Mouse (Mus musculus): ENCODE measurements around the gene Lbr. TPM values are rescaled to one million over a fixed set of nuclear protein-coding genes. Genes with fewer than 3 reads are reported as not detected.

The Lbr gene
- polyA plus RNA-seq, 1 experiment from 2014 or later, result 24.3 TPM

- no peak for ATAC-seq (ENCODE audit: low read depth)
- H3K4me3 ChIP-seq (ENCODE audit: low read depth, low read length), result no peak overlapping the region
- H3K27me3 ChIP-seq (ENCODE audit: control insufficient read depth, insufficient read depth, low read length), result no peaks in the 10 kb centered on the region
- peaks cover 13% of the 10 kb centered on the region for H3K4me1 ChIP-seq (ENCODE audit: control insufficient read depth, insufficient read depth, low read length)
- 78% methylated on average over 15 of the region's 15 CpGs for WGBS
- no peak overlapping the region for H3K4me2 ChIP-seq (ENCODE audit: low read depth, low read length)
- no peaks in the 10 kb centered on the region for H3K36me3 ChIP-seq (ENCODE audit: control insufficient read depth, insufficient read depth, low read length)
- no peaks in the 10 kb centered on the region for H3K9me3 ChIP-seq (ENCODE audit: control insufficient read depth, low read length)
- no peak overlapping the region for H3K27ac ChIP-seq (ENCODE audit: low read depth, low read length)
- no peak overlapping the region for H3K9ac ChIP-seq (replicated peaks; ENCODE audit: low read depth, low read length)
These were observed 2.2 kb upstream of the Lbr start for GRCm38 (mm10) chr1:181844874-181845547.

- Histone ChIP-seq H3K4me3 (ENCODE audit: low read depth, low read length) (peak overlapping the region; percentile 95), H3K27ac (ENCODE audit: low read depth, low read length) (peak overlapping the region; percentile 89), H3K27me3 (ENCODE audit: control insufficient read depth, insufficient read depth, low read length) (no peaks in the 10 kb centered on the region), H3K9ac (replicated peaks; ENCODE audit: low read depth, low read length) (peak overlapping the region; percentile 86), H3K4me2 (ENCODE audit: low read depth, low read length) (peak overlapping the region; percentile 71), H3K36me3 (ENCODE audit: control insufficient read depth, insufficient read depth, low read length) (no peaks in the 10 kb centered on the region), H3K4me1 (ENCODE audit: control insufficient read depth, insufficient read depth, low read length) (peaks cover 19% of the 10 kb centered on the region), H3K9me3 (ENCODE audit: control insufficient read depth, low read length) (no peaks in the 10 kb centered on the region)
- under 1% methylated on average over 90 of the region's 113 CpGs for WGBS
- peak; percentile 99 for ATAC-seq (ENCODE audit: low read depth)
These were observed 778 bp downstream of the Lbr start for GRCm38 (mm10) chr1:181841864-181842672.

- H3K9me3 ChIP-seq (ENCODE audit: control insufficient read depth, low read length), result no peaks in the 10 kb centered on the region
- peak overlapping the region; percentile 89 for H3K27ac ChIP-seq (ENCODE audit: low read depth, low read length)
- 0 out of 2 replicates have a peak, but pooled peaks have one; percentile 1 for ATAC-seq (ENCODE audit: low read depth)
- peak overlapping the region; percentile 71 for H3K4me2 ChIP-seq (ENCODE audit: low read depth, low read length)
- H3K36me3 ChIP-seq (ENCODE audit: control insufficient read depth, insufficient read depth, low read length), result no peaks in the 10 kb centered on the region
- H3K4me1 ChIP-seq (ENCODE audit: control insufficient read depth, insufficient read depth, low read length), result peaks cover 19% of the 10 kb centered on the region
- WGBS, result under 1% methylated on average over 16 of the region's 16 CpGs
- H3K27me3 ChIP-seq (ENCODE audit: control insufficient read depth, insufficient read depth, low read length), result no peaks in the 10 kb centered on the region
- peak overlapping the region; percentile 95 for H3K4me3 ChIP-seq (ENCODE audit: low read depth, low read length)
- H3K9ac ChIP-seq (replicated peaks; ENCODE audit: low read depth, low read length), result peak overlapping the region; percentile 86
These were observed 1.4 kb downstream of the Lbr start for GRCm38 (mm10) chr1:181841396-181841795.

- H3K9me3 ChIP-seq (ENCODE audit: control insufficient read depth, low read length), result no peaks in the 10 kb centered on the region
- no peaks in the 10 kb centered on the region for H3K27me3 ChIP-seq (ENCODE audit: control insufficient read depth, insufficient read depth, low read length)
- H3K9ac ChIP-seq (replicated peaks; ENCODE audit: low read depth, low read length), result no peak overlapping the region
These were observed 3.0 kb downstream of the Lbr start for GRCm38 (mm10) chr1:181839746-181840366.

GRCm38 (mm10) chr1:181838111-181838510, 4.7 kb downstream of the Lbr start:
- no peak overlapping the region for H3K4me2 ChIP-seq (ENCODE audit: low read depth, low read length)
- peaks cover 18% of the 10 kb centered on the region for H3K36me3 ChIP-seq (ENCODE audit: control insufficient read depth, insufficient read depth, low read length)
- H3K4me3 ChIP-seq (ENCODE audit: low read depth, low read length), result no peak overlapping the region
- H3K27me3 ChIP-seq (ENCODE audit: control insufficient read depth, insufficient read depth, low read length), result no peaks in the 10 kb centered on the region
- no peak overlapping the region for H3K27ac ChIP-seq (ENCODE audit: low read depth, low read length)
- 88% methylated on average over 5 of the region's 5 CpGs for WGBS
- ATAC-seq (ENCODE audit: low read depth), result no peak
- no peaks in the 10 kb centered on the region for H3K9me3 ChIP-seq (ENCODE audit: control insufficient read depth, low read length)
- H3K9ac ChIP-seq (replicated peaks; ENCODE audit: low read depth, low read length), result no peak overlapping the region
- peaks cover 19% of the 10 kb centered on the region for H3K4me1 ChIP-seq (ENCODE audit: control insufficient read depth, insufficient read depth, low read length)

More at GRCm38 (mm10) chr1:181839746-181840366, 3.0 kb downstream of the Lbr start:
- Histone ChIP-seq H3K4me2 (ENCODE audit: low read depth, low read length) (peak overlapping the region; percentile 71), H3K36me3 (ENCODE audit: control insufficient read depth, insufficient read depth, low read length) (peaks cover 12% of the 10 kb centered on the region), H3K4me3 (ENCODE audit: low read depth, low read length) (no peak overlapping the region), H3K4me1 (ENCODE audit: control insufficient read depth, insufficient read depth, low read length) (peaks cover 19% of the 10 kb centered on the region), H3K27ac (ENCODE audit: low read depth, low read length) (no peak overlapping the region)
- ATAC-seq (ENCODE audit: low read depth), result no peak
- WGBS, result 28% methylated on average over 6 of the region's 6 CpGs

- Histone ChIP-seq H3K4me2 (ENCODE audit: low read depth, low read length) (no peak overlapping the region), H3K27ac (ENCODE audit: low read depth, low read length) (no peak overlapping the region), H3K9ac (replicated peaks; ENCODE audit: low read depth, low read length) (no peak overlapping the region), H3K4me3 (ENCODE audit: low read depth, low read length) (no peak overlapping the region), H3K27me3 (ENCODE audit: control insufficient read depth, insufficient read depth, low read length) (no peaks in the 10 kb centered on the region), H3K36me3 (ENCODE audit: control insufficient read depth, insufficient read depth, low read length) (peaks cover 37% of the 10 kb centered on the region), H3K9me3 (ENCODE audit: control insufficient read depth, low read length) (no peaks in the 10 kb centered on the region), H3K4me1 (ENCODE audit: control insufficient read depth, insufficient read depth, low read length) (no peaks in the 10 kb centered on the region)
- ATAC-seq (ENCODE audit: low read depth), result no peak
- 81% methylated on average over 6 of the region's 6 CpGs for WGBS
These were observed 9.7 kb downstream of the Lbr start for GRCm38 (mm10) chr1:181833143-181833542.

- Histone ChIP-seq H3K36me3 (ENCODE audit: control insufficient read depth, insufficient read depth, low read length) (peaks cover 40% of the 10 kb centered on the region), H3K9ac (replicated peaks; ENCODE audit: low read depth, low read length) (no peak overlapping the region), H3K4me2 (ENCODE audit: low read depth, low read length) (no peak overlapping the region), H3K27me3 (ENCODE audit: control insufficient read depth, insufficient read depth, low read length) (no peaks in the 10 kb centered on the region), H3K4me1 (ENCODE audit: control insufficient read depth, insufficient read depth, low read length) (no peaks in the 10 kb centered on the region), H3K27ac (ENCODE audit: low read depth, low read length) (no peak overlapping the region), H3K9me3 (ENCODE audit: control insufficient read depth, low read length) (no peaks in the 10 kb centered on the region), H3K4me3 (ENCODE audit: low read depth, low read length) (no peak overlapping the region)
- ATAC-seq (ENCODE audit: low read depth), result no peak
- WGBS, result 92% methylated on average over 5 of the region's 5 CpGs
These were observed 10.1 kb downstream of the Lbr start for GRCm38 (mm10) chr1:181832720-181833119.

- peaks cover 32% of the 10 kb centered on the region; the same call in 1 of the 2 replicates for H3K36me3 ChIP-seq (ENCODE audit: control insufficient read depth, insufficient read depth, low read length)
- no peak overlapping the region for H3K27ac ChIP-seq (ENCODE audit: low read depth, low read length)
- 89% methylated on average over 5 of the region's 5 CpGs for WGBS
These were observed 14.5 kb downstream of the Lbr start for GRCm38 (mm10) chr1:181828365-181828764.

GRCm38 (mm10) chr1:181826716-181827115, 16.1 kb downstream of the Lbr start:
- H3K27me3 ChIP-seq (ENCODE audit: control insufficient read depth, insufficient read depth, low read length), result no peaks in the 10 kb centered on the region
- no peaks in the 10 kb centered on the region for H3K4me1 ChIP-seq (ENCODE audit: control insufficient read depth, insufficient read depth, low read length)
- no peak overlapping the region for H3K4me2 ChIP-seq (ENCODE audit: low read depth, low read length)
- ATAC-seq (ENCODE audit: low read depth), result no peak
- H3K36me3 ChIP-seq (ENCODE audit: control insufficient read depth, insufficient read depth, low read length), result peaks cover 25% of the 10 kb centered on the region; the same call in 1 of the 2 replicates
- H3K9me3 ChIP-seq (ENCODE audit: control insufficient read depth, low read length), result no peaks in the 10 kb centered on the region
- H3K9ac ChIP-seq (replicated peaks; ENCODE audit: low read depth, low read length), result no peak overlapping the region
- no peak overlapping the region for H3K27ac ChIP-seq (ENCODE audit: low read depth, low read length)
- H3K4me3 ChIP-seq (ENCODE audit: low read depth, low read length), result no peak overlapping the region
- WGBS, result 94% methylated on average over 7 of the region's 7 CpGs

More at GRCm38 (mm10) chr1:181828365-181828764, 14.5 kb downstream of the Lbr start:
- Histone ChIP-seq H3K4me3 (ENCODE audit: low read depth, low read length) (no peak overlapping the region), H3K27me3 (ENCODE audit: control insufficient read depth, insufficient read depth, low read length) (no peaks in the 10 kb centered on the region), H3K4me1 (ENCODE audit: control insufficient read depth, insufficient read depth, low read length) (no peaks in the 10 kb centered on the region), H3K9me3 (ENCODE audit: control insufficient read depth, low read length) (no peaks in the 10 kb centered on the region), H3K9ac (replicated peaks; ENCODE audit: low read depth, low read length) (no peak overlapping the region), H3K4me2 (ENCODE audit: low read depth, low read length) (no peak overlapping the region)
- ATAC-seq (ENCODE audit: low read depth), result no peak

Data from neural tube, embryonic 14.5 days (tissue).